Mouse (Mus musculus) CD4-positive helper T cell, adult 2 months (primary cell): ENCODE measurements around the gene Tfe3.
A peak's percentile ranks its signal among the peaks of the same experiment; 100 is the strongest.

ENCODE experiments used
- DNase-seq: peaks from one replicate; pipeline ENCODE4 v3.0.0-alpha.2; 2012; ENCODE audit warnings: low read depth, missing footprints, low spot score

The Tfe3 gene

DNA sequence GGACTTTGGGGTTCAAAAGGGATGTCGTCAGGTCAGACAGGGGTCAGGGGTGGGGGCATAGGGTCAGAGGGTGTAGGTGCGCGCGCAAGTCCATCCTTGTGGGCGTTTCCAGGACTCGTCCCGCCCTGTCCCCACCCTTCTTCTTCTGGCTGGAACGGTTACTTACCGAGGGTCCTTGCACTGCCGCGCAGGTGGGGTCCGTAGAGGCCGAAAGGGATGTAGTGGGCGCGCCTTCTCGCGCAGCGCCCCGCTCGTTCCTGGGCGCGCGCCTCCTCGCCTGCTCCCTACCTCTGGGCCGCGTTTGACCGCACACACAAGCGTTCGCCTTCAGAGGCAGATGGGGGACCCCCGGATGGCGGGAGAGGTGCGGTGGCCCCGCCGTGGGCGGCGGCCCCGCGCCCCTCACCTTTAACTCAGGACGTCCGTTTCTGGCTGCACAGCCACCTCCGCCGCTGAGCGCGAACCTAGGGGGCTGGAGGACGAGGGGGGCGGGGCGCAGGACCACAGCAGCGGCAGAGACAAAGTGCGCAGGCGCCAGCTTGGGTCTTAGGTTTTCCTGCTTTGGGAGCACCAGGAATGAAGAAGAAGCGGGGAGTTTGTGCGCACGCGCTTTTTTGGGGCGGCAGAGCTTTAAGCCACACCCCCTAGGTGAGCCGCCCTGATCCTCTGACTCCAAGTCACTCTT is 11.8 kb upstream of the Tfe3 start, which contains the start of gene Ccdc120:
Gene Ccdc120, minus strand, starts transcription at position 474 of the 685 bp plus-strand sequence.
- DNase-seq: no peak

DNA sequence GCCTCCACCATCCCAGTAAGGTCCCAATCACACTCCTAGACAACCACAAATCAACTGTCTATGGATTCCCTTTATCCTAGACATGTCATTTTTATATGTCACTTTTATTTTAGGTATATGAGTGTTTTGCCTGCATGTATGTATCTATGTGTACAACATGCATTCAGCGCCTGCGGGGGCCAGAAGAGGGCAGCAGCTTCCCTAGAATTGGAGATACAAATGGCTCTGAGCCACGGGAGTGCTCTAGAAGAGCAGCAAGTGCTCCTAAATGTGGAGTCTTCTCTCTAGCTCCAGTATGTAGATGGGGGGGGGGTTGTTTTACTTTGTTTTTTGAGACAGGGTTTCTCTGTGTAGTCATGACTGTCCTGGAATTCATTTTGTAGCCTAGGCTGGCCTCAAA is 8.7 kb upstream of the Tfe3 start:
- peak; percentile 10 for DNase-seq

DNA sequence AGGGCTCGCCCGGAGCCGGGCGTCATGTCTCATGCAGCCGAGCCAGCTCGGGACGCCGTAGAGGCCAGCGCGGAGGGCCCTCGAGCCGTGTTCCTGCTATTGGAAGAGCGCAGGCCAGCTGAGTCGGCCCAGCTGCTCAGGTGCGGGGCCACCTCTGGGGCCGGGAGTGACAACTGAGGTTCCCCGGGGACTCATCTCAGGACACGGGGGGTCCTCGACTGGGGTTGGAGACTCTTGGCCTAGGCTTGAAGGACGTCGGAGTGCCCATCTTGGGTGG is 499 bp downstream of the Tfe3 start:
- no peak for DNase-seq

DNA sequence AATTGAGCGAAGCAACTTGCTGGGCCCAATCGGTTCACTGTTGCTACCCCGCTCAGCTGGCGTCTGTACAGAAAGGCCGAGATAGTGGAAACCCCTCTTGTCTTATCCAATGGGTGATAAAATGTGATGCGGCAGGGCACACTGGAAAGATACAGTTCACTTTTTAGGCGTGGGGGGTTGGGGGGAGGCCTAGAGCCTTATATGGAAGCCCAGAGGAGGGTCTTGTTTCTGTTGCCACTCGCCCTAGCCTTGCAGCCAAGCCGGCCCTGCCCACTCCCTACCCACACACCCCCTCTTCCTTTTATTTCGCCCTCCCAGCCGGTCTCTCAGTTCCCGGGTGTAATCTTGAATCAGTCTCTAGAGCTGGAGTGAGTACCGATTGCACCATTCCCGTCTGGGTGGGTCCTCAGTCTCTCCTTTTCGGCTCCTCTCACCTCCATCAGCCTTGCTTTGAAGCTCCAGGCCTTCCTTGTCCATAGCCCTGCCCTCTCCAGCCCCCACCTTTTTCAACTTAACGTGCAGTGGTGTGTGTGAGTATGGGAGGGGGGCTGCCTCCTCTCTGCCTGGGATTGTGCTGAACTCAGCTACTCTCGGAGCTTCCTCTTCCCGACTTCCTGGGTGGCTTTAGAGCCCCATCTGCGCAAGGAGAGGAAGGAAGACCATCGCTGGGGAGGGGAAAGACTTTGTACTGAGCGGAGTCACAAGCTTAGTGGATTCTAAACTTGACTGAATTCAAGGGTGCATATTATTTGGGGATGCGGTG is 1.5 kb downstream of the Tfe3 start:
- peak; percentile 37 for DNase-seq

DNA sequence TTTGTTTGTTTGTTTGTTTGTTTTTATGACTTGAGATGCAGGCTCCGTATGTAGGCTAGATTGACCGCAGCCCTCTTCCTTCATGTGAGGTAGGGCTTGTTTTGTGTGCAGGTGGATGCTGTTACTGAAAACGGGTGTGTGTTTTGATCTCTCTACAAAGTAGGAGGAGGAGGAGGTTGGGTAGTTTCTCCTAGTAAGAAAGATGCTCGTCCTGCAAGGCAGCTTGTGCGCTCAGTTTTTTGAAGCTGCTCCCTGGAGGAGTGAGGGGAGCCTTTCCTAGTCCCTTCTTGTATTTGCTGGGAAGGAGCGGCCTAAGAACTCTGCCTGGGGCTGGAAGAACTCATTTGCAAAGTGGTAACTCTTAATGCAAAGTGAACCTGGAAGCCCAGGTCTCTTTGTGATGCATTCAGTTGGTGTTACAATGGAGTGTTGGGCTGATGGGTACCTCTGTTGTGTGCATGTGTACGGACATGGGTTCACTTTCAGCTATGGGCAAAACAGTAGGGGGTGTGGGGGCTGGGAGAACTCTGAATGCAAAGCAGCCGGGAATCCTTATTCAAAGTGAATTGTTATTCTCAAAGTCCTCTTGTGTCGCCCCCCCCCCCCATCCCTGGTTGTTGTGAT is 2.4 kb downstream of the Tfe3 start:
- DNase-seq: peak; percentile 5

DNA sequence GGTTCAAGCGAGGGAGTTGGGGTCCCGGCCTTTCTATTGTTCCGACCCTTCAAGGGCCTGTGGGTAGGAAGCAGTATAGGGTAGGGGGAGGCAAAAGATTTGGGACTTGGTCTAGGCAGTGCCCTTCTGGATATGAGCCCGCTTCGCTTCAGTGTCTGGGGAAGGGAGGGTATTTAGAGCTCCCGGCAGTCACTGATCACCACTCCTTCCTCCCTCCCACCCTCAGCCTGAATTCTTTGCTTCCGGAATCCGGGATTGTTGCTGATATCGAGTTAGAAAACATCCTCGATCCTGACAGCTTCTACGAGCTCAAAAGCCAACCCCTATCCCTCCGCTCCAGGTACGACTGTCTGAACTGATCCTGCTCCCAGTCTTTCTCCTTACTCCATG is 2.9 kb downstream of the Tfe3 start:
- no peak for DNase-seq

DNA sequence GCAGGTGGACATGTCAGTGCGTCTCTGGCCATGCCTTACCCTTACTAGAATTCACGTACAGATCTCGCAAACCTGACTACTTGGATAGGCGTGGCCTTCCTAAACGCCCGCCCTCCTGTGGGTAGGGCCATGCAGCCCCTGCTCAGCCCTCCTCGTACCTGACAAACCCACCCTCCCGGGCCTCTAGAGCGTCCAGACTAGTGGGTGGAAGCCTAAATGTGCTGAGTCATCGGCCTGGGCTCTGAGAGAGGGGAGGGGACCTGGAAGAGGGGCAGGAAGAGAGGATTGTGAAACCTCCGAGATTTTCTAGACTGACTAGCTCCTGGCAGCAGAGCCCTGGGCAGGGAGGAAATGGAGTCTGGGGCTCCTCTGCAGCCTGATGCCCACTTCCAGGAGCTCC is 3.4 kb downstream of the Tfe3 start:
- no peak for DNase-seq

GRCm38 (mm10) chrX:7769302-7770017 is 7.1 kb downstream of the Tfe3 start:
- no peak for DNase-seq

DNA sequence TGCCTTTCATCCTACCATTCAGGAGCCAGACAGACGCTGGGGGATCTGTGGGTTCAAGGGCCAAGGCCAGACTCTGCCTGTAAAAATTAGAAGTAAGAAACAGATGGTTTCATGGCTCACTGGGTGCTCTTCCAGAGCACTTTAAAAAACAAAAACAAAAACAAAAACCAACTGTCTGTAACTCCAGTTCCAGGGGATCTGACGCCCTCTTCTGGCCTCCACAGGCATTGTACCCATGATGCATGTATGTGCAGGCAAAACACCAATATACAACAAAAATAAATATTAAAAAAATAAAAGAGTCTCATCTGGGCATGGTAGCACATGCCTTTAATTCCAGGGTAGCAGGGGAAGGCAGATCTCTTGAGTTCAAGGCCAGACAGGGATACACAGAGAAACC is 10.4 kb downstream of the Tfe3 start:
- peak; percentile 16 for DNase-seq

- DNase-seq: no peak
These were observed 13.3 kb downstream of the Tfe3 start for GRCm38 (mm10) chrX:7775501-7776205.

GRCm38 (mm10) chrX:7776329-7777082 is 14.1 kb downstream of the Tfe3 start:
- DNase-seq: peak; percentile 38

- DNase-seq: no peak
These were observed 16.3 kb downstream of the Tfe3 start for GRCm38 (mm10) chrX:7778450-7779244.

GRCm38 (mm10) chrX:7779294-7779693 is 16.9 kb downstream of the Tfe3 start:
- no peak for DNase-seq

DNA sequence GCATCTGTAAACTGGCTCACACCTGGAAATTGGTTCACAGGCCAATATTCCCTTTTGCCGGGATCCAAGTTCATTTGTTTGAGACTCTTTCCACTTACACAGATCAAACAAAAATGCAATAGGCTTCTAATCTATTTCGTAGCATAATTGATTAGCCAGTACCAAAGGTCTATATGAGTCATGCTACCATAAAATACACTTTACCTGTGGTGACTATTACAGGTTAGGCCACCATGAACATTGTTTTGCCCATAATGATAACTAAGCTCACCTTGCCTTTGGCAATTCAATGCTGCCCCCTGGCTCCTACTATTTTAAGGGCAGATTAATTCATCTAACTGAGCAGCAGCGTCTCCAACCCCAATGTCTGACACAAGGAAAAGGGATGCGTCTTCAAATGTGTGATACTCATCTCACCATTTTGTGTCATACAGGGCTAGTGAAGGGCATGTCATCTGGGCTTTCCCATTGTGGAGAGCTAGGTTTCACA is 20.3 kb downstream of the Tfe3 start:
- no peak for DNase-seq

DNA sequence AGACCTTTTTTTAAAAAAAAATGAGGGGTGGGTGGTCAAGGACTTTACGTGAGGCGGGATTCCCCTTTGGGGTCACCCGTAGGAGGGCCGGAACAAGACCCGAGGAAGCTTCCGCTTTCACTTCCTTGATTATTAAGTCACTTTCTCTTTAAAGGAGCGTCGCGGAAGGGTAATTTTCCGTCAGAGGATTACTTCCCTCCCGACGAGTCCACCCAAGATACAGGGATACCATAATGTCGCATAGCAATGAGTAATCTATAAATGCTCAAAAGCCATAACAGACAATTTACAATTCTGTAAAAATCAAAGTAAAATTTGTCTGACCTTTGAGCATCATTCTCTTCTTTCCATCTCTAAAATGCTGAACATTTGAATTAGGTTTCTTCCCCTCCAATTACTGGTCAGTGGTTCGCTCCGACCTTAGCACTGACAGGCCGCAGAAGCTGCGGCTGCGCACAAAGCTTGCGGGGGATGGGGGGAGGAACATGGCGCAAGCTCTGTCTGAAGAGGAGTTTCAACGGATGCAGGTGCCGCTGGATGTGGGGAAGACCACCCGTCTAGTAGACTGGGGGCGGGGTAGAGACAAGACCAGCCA is 27.3 kb downstream of the Tfe3 start, which contains the start of gene Gripap1:
Gene Gripap1, plus strand, starts transcription at position 224 of the 595 bp plus-strand sequence.
- peak; percentile 92 for DNase-seq

GRCm38 (mm10) chrX:7790309-7790708 is 27.9 kb downstream of the Tfe3 start:
- peak; percentile 20 for DNase-seq

GRCm38 (mm10) chrX:7793361-7793760 is 31.0 kb downstream of the Tfe3 start:
- peak; percentile 35 for DNase-seq

GRCm38 (mm10) chrX:7795016-7795415 is 32.7 kb downstream of the Tfe3 start:
- no peak for DNase-seq

GRCm38 (mm10) chrX:7797327-7797726 is 35.0 kb downstream of the Tfe3 start:
- no peak for DNase-seq
